Mouse (Mus musculus): Measurements from ENCODE around the gene Spag6. TPM values are rescaled to one million over a fixed set of nuclear protein-coding genes. Genes with fewer than 3 reads are reported as not detected.
A peak's percentile ranks its signal among the peaks of the same experiment; 100 is the strongest.

Spag6 gene
- 0.27 and 0.41 TPM in 2 replicates for polyA plus RNA-seq (2012; rRNA removed)

DNA sequence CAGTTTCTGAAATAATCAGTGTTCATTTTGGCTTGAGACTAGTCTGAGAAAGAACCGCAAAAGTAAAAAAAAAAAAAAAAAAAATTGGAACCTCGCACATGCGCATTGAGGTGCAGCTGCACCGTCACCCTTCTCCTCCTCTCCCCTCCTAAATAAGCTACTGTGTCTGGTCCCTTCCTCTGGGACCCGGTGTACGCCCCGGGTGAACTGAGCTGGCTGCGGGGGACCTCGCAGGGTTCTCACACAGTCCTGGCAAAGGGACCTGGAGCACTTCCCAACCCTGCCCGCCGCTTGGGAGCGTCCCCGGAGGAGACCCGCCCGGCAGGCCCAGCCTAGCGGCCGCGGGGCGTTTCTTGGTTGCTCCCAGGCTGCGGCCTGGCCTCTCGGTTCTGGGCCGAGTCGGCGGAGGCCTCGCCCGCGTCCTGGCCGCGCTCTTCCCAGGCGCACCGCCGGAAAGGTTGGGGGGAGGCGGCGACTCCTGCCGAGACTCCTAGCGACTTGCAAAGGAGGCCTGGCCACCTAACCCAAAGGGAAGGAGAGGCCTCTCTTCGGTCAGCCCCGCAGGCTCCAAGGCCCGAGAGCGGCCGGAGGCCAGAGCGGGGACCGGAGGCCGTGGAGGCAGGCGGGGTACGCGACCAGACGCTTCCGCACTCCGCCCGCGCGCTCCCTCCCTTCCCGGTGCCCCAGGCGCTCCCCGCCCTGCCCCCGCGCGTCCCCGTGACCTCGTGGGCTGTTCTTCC, at the start of gene Spag6:
Gene Spag6, plus strand, starts transcription at position 162 of the 740 bp plus-strand sequence.
- no peaks in the 10 kb centered on the region for H3K36me3 ChIP-seq (ENCODE audit: control insufficient read depth, insufficient read depth, low read length)
- peaks cover 21% of the 10 kb centered on the region for H3K4me1 ChIP-seq (ENCODE audit: control insufficient read depth, insufficient read depth, insufficient read length, low read length)
- peak within 1 kb of the TSS; percentile 90 for H3K4me3 ChIP-seq (ENCODE audit: low read depth, low read length)
- TF ChIP-seq CTCF (IDR thresholded peaks at IDR 0.05; ENCODE audit: extremely low read depth, insufficient read length, insufficient replicate concordance, low read depth, low read length) (no peak), POLR2A (IDR thresholded peaks at IDR 0.05; ENCODE audit: low read depth, low read length) (no peak; the same call in 1 of the 2 replicates)
- WGBS = under 1% methylated on average over 61 of the region's 61 CpGs
- H3K27ac ChIP-seq (ENCODE audit: insufficient read depth, low read depth, low read length) = peak within 1 kb of the TSS; percentile 80
- H3K27me3 ChIP-seq (ENCODE audit: control insufficient read depth, insufficient read depth, low read length) = peaks cover 60% of the 10 kb centered on the region

DNA sequence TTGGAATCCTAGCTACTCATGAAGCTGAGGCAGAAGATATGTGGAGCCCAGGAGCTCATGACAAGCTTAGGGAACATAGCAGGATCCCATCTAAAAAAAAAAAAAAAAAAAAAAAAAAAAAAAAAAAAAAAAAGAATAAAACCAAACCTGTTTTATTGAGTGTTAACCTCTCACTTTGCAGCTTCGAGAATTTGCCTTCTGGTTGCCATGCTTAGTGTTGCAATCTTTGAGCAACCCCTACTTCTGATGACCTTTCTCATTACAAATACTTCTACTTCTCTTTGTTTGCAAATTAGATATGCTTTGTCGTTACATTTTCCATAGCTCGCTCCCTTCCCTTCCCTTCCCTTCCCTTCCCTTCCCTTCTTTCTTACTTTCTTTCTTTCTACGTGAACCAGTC, 45.3 kb upstream of the Spag6 start:
- Histone ChIP-seq H3K27me3 (ENCODE audit: control insufficient read depth, insufficient read depth, low read length) (no peaks in the 10 kb centered on the region), H3K4me3 (ENCODE audit: low read depth, low read length) (no peak overlapping the region), H3K36me3 (ENCODE audit: control insufficient read depth, insufficient read depth, low read length) (no peaks in the 10 kb centered on the region), H3K27ac (ENCODE audit: insufficient read depth, low read depth, low read length) (no peak overlapping the region), H3K4me1 (ENCODE audit: control insufficient read depth, insufficient read depth, insufficient read length, low read length) (no peaks in the 10 kb centered on the region)
- no peak for TF ChIP-seq CTCF (IDR thresholded peaks at IDR 0.05; ENCODE audit: extremely low read depth, insufficient read length, insufficient replicate concordance, low read depth, low read length)
- no peak for TF ChIP-seq POLR2A (IDR thresholded peaks at IDR 0.05; ENCODE audit: low read depth, low read length)
- WGBS = 74% methylated on average over 4 of the region's 4 CpGs

DNA sequence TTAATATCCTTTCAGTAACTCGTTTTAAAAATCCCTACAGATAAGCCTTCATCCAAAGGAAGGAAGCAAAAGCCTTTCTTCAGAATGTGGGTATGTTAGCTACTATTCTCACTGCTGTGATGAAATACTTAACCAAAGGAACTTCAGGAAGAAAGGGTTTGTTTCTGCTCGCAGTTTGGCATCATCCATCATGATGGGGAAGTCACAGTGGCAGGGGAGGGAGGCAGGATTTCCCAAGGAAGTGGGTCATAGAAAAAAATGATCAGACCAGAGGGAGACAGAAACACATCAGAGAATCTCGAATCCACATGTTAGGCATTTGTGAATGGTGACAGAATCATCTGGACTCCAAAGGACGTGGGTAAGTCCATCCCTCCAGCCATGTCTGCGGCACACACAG, 39.0 kb upstream of the Spag6 start:
- no peaks in the 10 kb centered on the region for H3K4me1 ChIP-seq (ENCODE audit: control insufficient read depth, insufficient read depth, insufficient read length, low read length)
- 59% methylated on average over 5 of the region's 5 CpGs for WGBS
- H3K36me3 ChIP-seq (ENCODE audit: control insufficient read depth, insufficient read depth, low read length) = no peaks in the 10 kb centered on the region
- TF ChIP-seq CTCF (IDR thresholded peaks at IDR 0.05; ENCODE audit: extremely low read depth, insufficient read length, insufficient replicate concordance, low read depth, low read length) = no peak
- TF ChIP-seq POLR2A (IDR thresholded peaks at IDR 0.05; ENCODE audit: low read depth, low read length) = no peak
- no peak overlapping the region for H3K4me3 ChIP-seq (ENCODE audit: low read depth, low read length)
- no peaks in the 10 kb centered on the region for H3K27me3 ChIP-seq (ENCODE audit: control insufficient read depth, insufficient read depth, low read length)
- no peak overlapping the region for H3K27ac ChIP-seq (ENCODE audit: insufficient read depth, low read depth, low read length)

DNA sequence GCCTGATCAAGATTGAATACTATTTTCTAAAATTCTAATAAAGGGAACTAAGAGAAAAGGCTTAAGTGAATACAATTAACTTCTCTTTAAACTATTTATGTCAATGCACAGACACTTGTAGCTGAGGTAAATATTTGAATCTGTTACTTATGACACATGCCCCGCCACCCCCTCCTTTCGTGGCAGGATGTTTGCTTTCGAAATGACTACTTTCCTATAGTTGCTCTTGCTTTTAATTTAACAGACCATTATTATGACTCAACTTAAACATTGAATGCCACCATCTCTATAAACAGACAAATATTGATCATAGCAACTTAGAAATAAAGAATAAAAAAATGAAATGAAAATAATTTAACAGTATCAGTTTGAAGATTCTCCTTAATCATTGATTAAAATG, 29.8 kb upstream of the Spag6 start:
- Histone ChIP-seq H3K4me1 (ENCODE audit: control insufficient read depth, insufficient read depth, insufficient read length, low read length) (no peaks in the 10 kb centered on the region), H3K4me3 (ENCODE audit: low read depth, low read length) (no peak overlapping the region), H3K27me3 (ENCODE audit: control insufficient read depth, insufficient read depth, low read length) (peaks cover 9% of the 10 kb centered on the region; the same call in 1 of the 2 replicates), H3K27ac (ENCODE audit: insufficient read depth, low read depth, low read length) (no peak overlapping the region), H3K36me3 (ENCODE audit: control insufficient read depth, insufficient read depth, low read length) (no peaks in the 10 kb centered on the region)
- WGBS = 67% methylated on average over 3 of the region's 3 CpGs
- TF ChIP-seq POLR2A (IDR thresholded peaks at IDR 0.05; ENCODE audit: low read depth, low read length) (no peak), CTCF (IDR thresholded peaks at IDR 0.05; ENCODE audit: extremely low read depth, insufficient read length, insufficient replicate concordance, low read depth, low read length) (no peak)

DNA sequence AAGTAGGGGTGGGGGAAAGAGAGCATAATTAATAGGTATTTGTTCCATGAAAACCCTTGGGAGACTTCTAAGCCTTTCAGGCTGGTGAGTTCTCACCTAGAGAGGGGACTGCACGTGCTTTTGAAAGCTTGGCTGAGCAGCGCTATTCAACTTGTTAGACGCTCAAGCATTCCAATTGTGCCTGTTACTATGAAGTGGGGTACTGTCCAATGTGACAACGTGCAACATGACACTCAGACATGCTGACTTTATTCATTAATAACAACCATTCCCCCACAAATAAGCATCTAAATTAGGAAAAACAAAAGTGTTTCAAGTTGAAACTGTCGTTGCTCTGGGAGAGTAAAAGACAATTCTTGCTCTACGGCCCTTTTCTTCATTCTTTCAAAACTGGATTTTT, 22.8 kb upstream of the Spag6 start:
- Histone ChIP-seq H3K4me3 (ENCODE audit: low read depth, low read length) (no peak overlapping the region), H3K36me3 (ENCODE audit: control insufficient read depth, insufficient read depth, low read length) (no peaks in the 10 kb centered on the region), H3K27me3 (ENCODE audit: control insufficient read depth, insufficient read depth, low read length) (peaks cover 12% of the 10 kb centered on the region; the same call in 1 of the 2 replicates), H3K27ac (ENCODE audit: insufficient read depth, low read depth, low read length) (no peak overlapping the region), H3K4me1 (ENCODE audit: control insufficient read depth, insufficient read depth, insufficient read length, low read length) (no peaks in the 10 kb centered on the region)
- TF ChIP-seq CTCF (IDR thresholded peaks at IDR 0.05; ENCODE audit: extremely low read depth, insufficient read length, insufficient replicate concordance, low read depth, low read length) = no peak
- no peak for TF ChIP-seq POLR2A (IDR thresholded peaks at IDR 0.05; ENCODE audit: low read depth, low read length)
- WGBS = 91% methylated on average over 6 of the region's 6 CpGs

DNA sequence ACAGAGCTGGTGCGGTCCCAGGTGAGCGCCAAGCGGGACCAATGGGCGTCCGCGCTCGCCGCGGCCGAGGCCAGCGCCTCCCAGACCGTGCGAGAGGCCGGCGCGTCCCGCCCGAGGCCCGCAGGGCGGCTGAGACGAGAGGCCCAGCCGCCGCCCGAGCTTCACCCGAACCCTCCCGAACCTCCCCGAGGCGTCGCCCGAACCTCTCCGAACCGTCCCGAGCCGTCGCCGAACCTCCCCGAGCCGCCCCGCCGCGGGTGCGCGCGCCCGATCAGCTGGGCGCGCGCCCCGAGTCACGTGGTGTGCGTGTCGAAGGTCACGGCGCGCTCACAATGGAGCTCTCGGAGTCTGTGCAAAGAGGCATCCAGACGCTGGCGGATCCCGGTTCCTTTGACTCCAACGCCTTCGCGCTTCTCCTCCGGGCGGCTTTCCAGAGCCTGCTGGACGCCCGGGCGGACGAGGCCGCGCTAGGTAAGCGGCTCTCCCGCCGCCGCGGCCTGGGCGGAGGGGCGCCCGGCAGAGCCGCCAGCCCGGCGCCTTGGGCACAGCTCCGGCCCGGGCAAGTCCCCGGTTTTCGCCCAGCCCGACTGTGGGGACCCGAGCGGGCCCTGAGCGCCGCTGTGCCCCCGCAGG, 21.6 kb upstream of the Spag6 start, which contains the start of gene Commd3:
Gene Commd3, plus strand, starts transcription at position 252 of the 633 bp plus-strand sequence.
- whole genome bisulfite sequencing = under 1% methylated on average over 91 of the region's 91 CpGs
- Histone ChIP-seq H3K4me1 (ENCODE audit: control insufficient read depth, insufficient read depth, insufficient read length, low read length) (no peaks in the 10 kb centered on the region; the same call in 1 of the 2 replicates), H3K4me3 (ENCODE audit: low read depth, low read length) (peak within 1 kb of the TSS; percentile 79), H3K27ac (ENCODE audit: insufficient read depth, low read depth, low read length) (peak within 1 kb of the TSS; percentile 84), H3K27me3 (ENCODE audit: control insufficient read depth, insufficient read depth, low read length) (peaks cover 10% of the 10 kb centered on the region), H3K36me3 (ENCODE audit: control insufficient read depth, insufficient read depth, low read length) (no peaks in the 10 kb centered on the region)
- TF ChIP-seq CTCF (IDR thresholded peaks at IDR 0.05; ENCODE audit: extremely low read depth, insufficient read length, insufficient replicate concordance, low read depth, low read length) (no peak), POLR2A (IDR thresholded peaks at IDR 0.05; ENCODE audit: low read depth, low read length) (peak; percentile 81; the same call in 1 of the 2 replicates)

DNA sequence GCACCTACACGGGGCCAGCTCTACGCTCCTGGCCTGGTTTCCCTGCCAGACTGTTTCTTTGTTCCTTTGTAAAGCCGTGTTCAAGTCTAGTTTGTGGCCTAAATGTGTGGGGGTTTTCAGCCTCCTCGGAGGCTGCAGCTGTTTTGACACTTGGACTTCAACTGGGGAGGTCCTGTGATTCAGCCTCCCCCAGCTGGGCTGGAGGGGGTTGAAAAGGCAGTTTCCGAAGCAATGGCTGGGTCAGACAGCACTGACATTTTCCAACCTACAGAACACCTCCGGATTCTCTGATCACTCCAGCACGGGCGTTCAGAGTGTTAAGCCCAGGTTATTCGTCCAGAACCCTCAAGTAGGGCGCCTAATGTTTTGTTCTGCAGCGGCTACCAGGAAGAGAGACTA, 21.1 kb upstream of the Spag6 start:
- TF ChIP-seq CTCF (IDR thresholded peaks at IDR 0.05; ENCODE audit: extremely low read depth, insufficient read length, insufficient replicate concordance, low read depth, low read length) (no peak), POLR2A (IDR thresholded peaks at IDR 0.05; ENCODE audit: low read depth, low read length) (no peak)
- H3K36me3 ChIP-seq (ENCODE audit: control insufficient read depth, insufficient read depth, low read length) = no peaks in the 10 kb centered on the region
- under 1% methylated on average over 11 of the region's 11 CpGs for WGBS
- peak overlapping the region; percentile 79 for H3K4me3 ChIP-seq (ENCODE audit: low read depth, low read length)
- H3K27ac ChIP-seq (ENCODE audit: insufficient read depth, low read depth, low read length) = peak overlapping the region; percentile 84
- H3K4me1 ChIP-seq (ENCODE audit: control insufficient read depth, insufficient read depth, insufficient read length, low read length) = no peaks in the 10 kb centered on the region; the same call in 1 of the 2 replicates
- peaks cover 12% of the 10 kb centered on the region for H3K27me3 ChIP-seq (ENCODE audit: control insufficient read depth, insufficient read depth, low read length)

Measured in small intestine, adult 2 months (tissue).